In the genomic region with DNA sequence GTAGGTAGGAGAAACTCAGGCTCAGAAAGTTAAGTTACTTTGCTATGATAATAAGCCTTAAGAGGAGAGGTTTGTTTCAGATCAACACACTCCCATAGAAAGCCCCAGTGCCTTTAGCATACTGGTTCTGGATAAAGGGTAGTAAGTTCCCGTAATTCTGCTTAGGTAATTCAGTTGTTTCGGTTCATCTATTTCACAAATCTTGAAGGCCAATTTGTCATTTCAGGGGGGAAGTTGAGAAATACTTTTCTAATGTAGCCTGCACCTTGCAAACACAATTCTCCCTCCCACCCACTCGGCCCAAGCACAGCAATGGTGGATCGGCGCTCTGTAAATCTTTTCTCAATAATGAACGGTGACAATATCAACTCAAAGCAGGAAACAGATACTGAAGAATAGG, we compare ENCODE assay signal across 8 mouse cellular contexts. TPM values are rescaled to one million over a fixed set of nuclear protein-coding genes. Genes with fewer than 3 reads are reported as not detected.
DNase-seq lines count a peak whose midpoint lies in the region; ATAC-seq and TF ChIP-seq lines count a peak whose summit lies in the region.

No protein-coding gene starts in this region.

- H3K4me2 ChIP-seq in lung, postnatal 0 days (replicated peaks; ENCODE audit: low read depth, low read length), result peak overlapping the region; percentile 63
- H3K4me2 ChIP-seq in liver, embryonic 15.5 days, result peak overlapping the region; percentile 82
- peak overlapping the region; percentile 87 for H3K4me2 ChIP-seq in stomach, embryonic 15.5 days

- peak overlapping the region; percentile 85 for H3K9ac ChIP-seq in lung, postnatal 0 days (replicated peaks; ENCODE audit: low read depth)
- no peak overlapping the region for H3K9ac ChIP-seq in liver, embryonic 15.5 days
- no peak overlapping the region for H3K9ac ChIP-seq in stomach, embryonic 15.5 days

- H3K27me3 ChIP-seq in lung, postnatal 0 days (replicated peaks; ENCODE audit: insufficient read depth, low read length), result no peaks in the 10 kb centered on the region
- no peaks in the 10 kb centered on the region for H3K27me3 ChIP-seq in liver, embryonic 15.5 days
- H3K27me3 ChIP-seq in stomach, embryonic 15.5 days (replicated peaks), result no peaks in the 10 kb centered on the region

- peak; percentile 26 for DNase-seq in lung, postnatal 0 days (ENCODE audit: low spot score)
- no peak for DNase-seq in lung, postnatal 10 days
- no peak for DNase-seq in embryo, embryonic 9.5 days (ENCODE audit: extremely low spot score)
- DNase-seq in kidney, postnatal 25 days, result no peak
- no peak for DNase-seq in gastrocnemius, postnatal 4 days (ENCODE audit: low spot score in 2 of 2)

- WGBS in lung, postnatal 0 days, result 72% methylated on average over 6 of the region's 6 CpGs
- WGBS in liver, embryonic 15.5 days (ENCODE audit: insufficient replicate concordance), result 39% methylated on average over 6 of the region's 6 CpGs
- WGBS in stomach, embryonic 15.5 days, result 76% methylated on average over 6 of the region's 6 CpGs

- ATAC-seq in lung, postnatal 0 days, result no peak
- peak; percentile 75 for ATAC-seq in granulocyte monocyte progenitor cell, adult 5-6 weeks (replicated peaks; ENCODE audit: poor library complexity, severe bottlenecking)
- no peak for ATAC-seq in liver, embryonic 15.5 days (ENCODE audit: insufficient read depth)
- no peak for ATAC-seq in stomach, embryonic 15.5 days (ENCODE audit: insufficient read depth, low FRiP score, low read depth)

- H3K4me1 ChIP-seq in lung, postnatal 0 days (ENCODE audit: insufficient read depth, low read depth, low read length), result peaks cover 2% of the 10 kb centered on the region; the same call in 1 of the 2 replicates
- peaks cover 23% of the 10 kb centered on the region for H3K4me1 ChIP-seq in liver, embryonic 15.5 days (replicated peaks)
- no peaks in the 10 kb centered on the region; the same call in 1 of the 2 replicates for H3K4me1 ChIP-seq in stomach, embryonic 15.5 days

- peak overlapping the region; percentile 81; the same call in 1 of the 2 replicates for H3K4me3 ChIP-seq in lung, postnatal 0 days (ENCODE audit: low read depth, low read length)
- peak overlapping the region; percentile 64 for H3K4me3 ChIP-seq in liver, embryonic 15.5 days (replicated peaks)
- no peak overlapping the region for H3K4me3 ChIP-seq in stomach, embryonic 15.5 days (replicated peaks)

- no peak for TF ChIP-seq EP300 in lung, postnatal 0 days (IDR thresholded peaks at IDR 0.05)

- no peak overlapping the region for H3K27ac ChIP-seq in lung, postnatal 0 days (ENCODE audit: low read length)
- H3K27ac ChIP-seq in liver, embryonic 15.5 days (replicated peaks), result peak overlapping the region; percentile 34; the same call in 1 of the 2 replicates
- H3K27ac ChIP-seq in stomach, embryonic 15.5 days, result no peak overlapping the region

- no peak for TF ChIP-seq CTCF in lung, postnatal 0 days (IDR thresholded peaks at IDR 0.05)

- no peaks in the 10 kb centered on the region for H3K9me3 ChIP-seq in lung, postnatal 0 days (ENCODE audit: low read length)
- H3K9me3 ChIP-seq in liver, embryonic 15.5 days (replicated peaks), result 0 out of 2 replicates have a peak, but pooled peaks cover 4% of the 10 kb centered on the region
- H3K9me3 ChIP-seq in stomach, embryonic 15.5 days, result no peaks in the 10 kb centered on the region

- H3K36me3 ChIP-seq in lung, postnatal 0 days (ENCODE audit: insufficient read depth, low read length), result no peaks in the 10 kb centered on the region; the same call in 1 of the 2 replicates
- no peaks in the 10 kb centered on the region for H3K36me3 ChIP-seq in liver, embryonic 15.5 days (replicated peaks)
- H3K36me3 ChIP-seq in stomach, embryonic 15.5 days, result peaks cover 3% of the 10 kb centered on the region; the same call in 1 of the 2 replicates

RNA-seq across cellular contexts. Expression of a gene that starts 0.4 kb away (rescaled TPM):
- polyA plus RNA-seq in lung, postnatal 0 days (2015; fragmentation: Nextera tagmentation; extraction: Ambion mirVana), result 359 and 383 TPM in 2 replicates
- 91.3 and 95.1 TPM in 2 replicates for total RNA-seq in granulocyte monocyte progenitor cell, adult 5-6 weeks (2014; fragmentation: Nextera tagmentation)
- total RNA-seq in granulocyte monocyte progenitor cell, adult 5-6 weeks (2017), result 48.5 and 57.6 TPM in 2 replicates
- 18.5 and 20.0 TPM in 2 replicates for polyA plus RNA-seq in liver, embryonic 15.5 days (2015; fragmentation: Nextera tagmentation; extraction: Ambion mirVana)
- polyA plus RNA-seq in stomach, embryonic 15.5 days (2015; fragmentation: Nextera tagmentation; extraction: Ambion mirVana), result 54.3 and 62.6 TPM in 2 replicates
- total RNA-seq in gastrocnemius, postnatal 4 days (2021), result 100 to 1,000 TPM; 116 to 133 TPM
